Mouse (Mus musculus): Measurements from ENCODE around the gene Golm1.

DNA sequence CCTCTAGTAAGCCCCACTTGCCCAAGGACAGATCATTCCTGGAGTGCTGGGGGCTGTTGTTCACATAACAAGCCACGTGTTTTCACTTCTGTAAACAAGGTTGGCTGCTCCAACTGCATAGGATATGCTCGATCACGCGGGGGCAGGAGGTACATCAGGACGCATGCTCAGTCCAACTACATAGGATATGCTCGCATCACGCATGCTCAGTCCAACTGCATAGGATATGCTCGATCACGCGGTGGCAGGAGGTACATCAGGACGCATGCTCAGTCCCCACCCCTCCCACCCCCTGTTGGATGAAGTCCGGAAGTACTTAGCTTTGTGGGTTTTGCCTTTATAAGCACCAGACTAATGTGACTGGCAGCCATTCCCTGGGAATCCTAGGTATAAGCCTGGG lies 13.6 kb downstream of the Golm1 start:
- TF ChIP-seq CTCF (IDR thresholded peaks at IDR 0.05; ENCODE audit: control insufficient read depth, insufficient read depth, insufficient replicate concordance, low read depth, low read length) (no peak), POLR2A (IDR thresholded peaks at IDR 0.05; ENCODE audit: control insufficient read depth, low read depth, low read length) (peak; percentile 39; the same call in 1 of the 2 replicates)
